Mouse (Mus musculus) mouse embryonic stem cell (cell line): ENCODE data around the gene Tas2r117.

Experiments
- in situ Hi-C, 2 experiments: fragments of 300-500 bp; cut with MboI; formaldehyde crosslinking; loops; 1 replicate in 1 of 2; 3 replicates in 1 of 2; pipeline ENCODE4 v1.14.3; 2019 to 2020; ENCODE audit warnings: low sequenced_read_pairs in 2 of 2, low pct_unique_long_range_greater_than_20kb in 1 of 2, mixed read lengths in 1 of 2; ENCODE audit not compliant: unreplicated experiment in 1 of 2

Gene Tas2r117

GRCm38 (mm10) chr6:132802518-132802917 is at the start of gene Tas2r117:
TSS of gene Tas2r117 (plus strand) at chr6:132802818.
- in situ Hi-C loops: no loop called here

DNA sequence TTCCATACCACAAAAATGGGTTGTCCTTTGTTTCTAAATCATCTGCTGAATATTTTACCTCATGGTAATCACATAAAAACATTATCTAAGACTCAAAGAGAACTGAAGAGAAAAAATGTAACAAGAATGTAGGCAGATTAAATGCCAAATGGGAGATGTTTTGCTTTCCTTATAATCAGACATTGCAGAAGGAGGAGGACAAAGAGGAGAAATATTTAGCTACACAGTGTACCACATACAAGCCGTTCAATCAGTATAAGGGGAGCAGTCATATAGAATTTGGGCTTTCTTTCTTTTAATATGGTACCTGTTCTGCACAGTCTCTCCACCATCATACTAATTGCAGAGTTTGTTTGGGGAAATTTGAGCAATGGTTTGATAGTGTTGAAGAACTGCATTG is 48.2 kb upstream of the Tas2r117 start, which contains the start of gene Tas2r124:
Tas2r124 (plus strand) TSS at position 301 of the 400 bp plus-strand sequence.
- in situ Hi-C loops: no loop called here

DNA sequence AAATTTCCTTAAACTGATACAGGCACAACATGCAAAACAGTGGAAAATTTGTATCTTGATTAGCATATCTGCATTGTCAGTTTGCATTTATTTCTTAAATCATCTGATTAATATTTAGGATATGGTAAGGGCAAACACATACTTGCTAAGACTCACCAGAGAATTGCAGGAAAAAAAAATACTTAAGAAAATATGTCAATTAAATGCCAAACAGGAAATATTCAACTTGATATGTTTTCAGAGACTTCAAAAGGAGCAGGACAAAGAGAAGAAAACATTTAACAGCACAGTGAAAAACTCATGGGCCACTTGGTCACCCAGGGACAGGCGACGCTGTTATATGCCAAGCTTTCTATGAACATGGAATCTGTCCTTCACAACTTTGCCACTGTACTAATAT is 40.8 kb upstream of the Tas2r117 start, which contains the start of gene Tas2r102:
Tas2r102 (plus strand) TSS at position 301 of the 400 bp plus-strand sequence.
- in situ Hi-C loops: no loop called here

DNA sequence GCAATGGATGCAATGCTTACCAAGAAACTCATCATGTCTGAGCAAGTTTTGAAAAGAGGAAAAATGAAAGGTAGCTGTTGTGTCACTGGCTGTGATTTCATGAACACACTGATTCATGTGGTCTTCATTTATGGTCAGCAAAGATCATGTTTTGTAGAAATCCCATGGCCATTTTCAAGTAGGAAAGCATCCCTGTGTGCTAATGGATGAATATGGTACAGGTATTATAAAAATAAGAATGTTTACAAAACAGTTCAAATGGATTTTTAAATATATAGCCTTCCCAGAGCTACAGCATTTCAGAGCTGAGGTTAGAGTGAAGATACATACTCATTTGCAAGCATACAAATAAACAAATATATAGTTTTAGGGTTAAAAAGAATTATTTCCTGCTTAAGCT is 24.6 kb upstream of the Tas2r117 start, which contains the start of gene Tas2r136:
Tas2r136 (minus strand) TSS at position 101 of the 400 bp plus-strand sequence.
- in situ Hi-C loops: no loop called here

- in situ Hi-C loops: no loop called here
Observed at GRCm38 (mm10) chr6:132795393-132795792, 7.2 kb upstream of the Tas2r117 start.

- in situ Hi-C loops: no loop called here
Observed at GRCm38 (mm10) chr6:132846842-132847241, 44.2 kb downstream of the Tas2r117 start, which contains the start of gene Tas2r123. TSS of gene Tas2r123 (plus strand) at chr6:132847142.
